Mouse (Mus musculus) testis, adult 2 months (tissue): ENCODE data around the gene Nr1h4.

Source experiments
- CTCF ChIP-seq: fragments of 200-500 bp; IDR thresholded peaks from 2 replicates; pipeline ENCODE4 v1.5.1; 2012; ENCODE audit warnings: low read depth, mild to moderate bottlenecking, inconsistent platforms, low read length, moderate library complexity; ENCODE audit not compliant: control insufficient read depth, insufficient read depth, insufficient replicate concordance
- POLR2A ChIP-seq: fragments of 200-500 bp; IDR thresholded peaks from 2 replicates; pipeline ENCODE4 v1.6.1; 2012; ENCODE audit warnings: low read depth, mild to moderate bottlenecking, inconsistent platforms, low read length, moderate library complexity; ENCODE audit not compliant: control insufficient read depth

- TF ChIP-seq CTCF (no peak), POLR2A (no peak)
Observed at GRCm38 (mm10) chr10:89515813-89516212, 17.6 kb downstream of the Nr1h4 start.
